Mouse (Mus musculus): Measurements from ENCODE around the gene Ap2a1.

DNA sequence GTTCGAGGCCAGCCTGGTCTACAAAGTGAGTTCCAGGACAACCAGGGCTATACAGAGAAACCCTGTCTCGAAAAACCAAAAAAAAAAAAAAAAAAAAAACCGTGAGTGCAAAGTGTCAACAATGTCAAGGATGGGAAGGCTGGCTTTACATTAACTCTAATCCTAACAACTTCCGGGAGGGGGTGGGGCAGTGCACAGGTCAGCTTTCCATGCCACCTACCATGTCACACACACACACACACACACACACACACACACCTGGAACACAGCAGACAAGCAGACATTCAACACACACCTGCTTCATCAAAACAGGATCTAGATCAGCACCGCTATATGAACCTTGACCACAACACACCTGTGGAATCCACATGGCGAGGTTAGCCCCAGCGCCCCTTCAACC is 39.1 kb downstream of the Ap2a1 start:
- TF ChIP-seq POLR2A (IDR thresholded peaks at IDR 0.05; ENCODE audit: insufficient read depth, low read length) (no peak), CTCF (IDR thresholded peaks at IDR 0.05; ENCODE audit: low read depth, low read length) (no peak)
